Mouse (Mus musculus) kidney, postnatal 36 days (tissue): ENCODE data around the gene Cfb.
"Not testable (repeated sequence)": the region's sequence is repeated elsewhere in the genome, so short reads cannot be mapped to it uniquely, and the experiment has no call there.

Experiments used
- DNase-seq, 2 experiments: peaks; one replicate each; pipeline ENCODE4 v3.0.0; 2021 to 2022; ENCODE audit warnings: mixed read lengths in 2 of 2

Cfb gene

DNA sequence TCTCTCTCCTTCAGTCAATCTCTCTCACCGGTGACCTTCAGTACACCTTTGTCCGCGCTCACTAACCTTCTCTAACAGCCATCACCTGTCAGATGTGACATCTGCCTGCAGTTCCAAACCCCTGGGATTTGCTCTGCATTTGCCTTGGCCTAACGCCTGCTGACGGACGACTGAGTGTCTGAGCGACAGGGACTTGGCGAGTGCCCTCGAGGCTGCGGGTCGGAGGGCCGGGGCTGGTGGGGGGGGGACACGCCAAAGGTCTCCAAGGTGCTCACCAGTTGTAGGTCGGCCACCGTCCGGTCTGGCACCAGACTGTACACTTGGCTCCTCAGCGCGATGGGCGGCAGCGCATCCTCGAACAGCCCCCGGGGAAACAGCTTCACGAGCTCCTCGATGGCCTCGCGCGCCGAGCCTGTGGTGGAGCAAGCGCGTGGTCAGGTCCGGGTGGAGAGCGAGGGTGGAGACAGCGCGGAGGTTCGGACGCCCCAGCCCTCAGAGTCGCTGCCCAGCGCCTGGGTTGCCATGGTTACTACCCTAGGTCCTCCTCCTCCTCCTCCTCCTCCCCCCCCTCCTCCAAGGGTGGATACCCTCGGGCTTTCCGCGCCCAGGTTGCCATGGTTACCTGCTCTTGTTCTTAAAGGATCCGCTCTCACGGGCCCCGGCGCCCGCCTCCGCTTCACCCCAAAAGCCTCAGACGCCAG, 26.0 kb downstream of the Cfb start:
- no peak for DNase-seq

GRCm38 (mm10) chr17:34830776-34831175, 31.5 kb downstream of the Cfb start:
- not testable (repeated sequence) for DNase-seq

DNA sequence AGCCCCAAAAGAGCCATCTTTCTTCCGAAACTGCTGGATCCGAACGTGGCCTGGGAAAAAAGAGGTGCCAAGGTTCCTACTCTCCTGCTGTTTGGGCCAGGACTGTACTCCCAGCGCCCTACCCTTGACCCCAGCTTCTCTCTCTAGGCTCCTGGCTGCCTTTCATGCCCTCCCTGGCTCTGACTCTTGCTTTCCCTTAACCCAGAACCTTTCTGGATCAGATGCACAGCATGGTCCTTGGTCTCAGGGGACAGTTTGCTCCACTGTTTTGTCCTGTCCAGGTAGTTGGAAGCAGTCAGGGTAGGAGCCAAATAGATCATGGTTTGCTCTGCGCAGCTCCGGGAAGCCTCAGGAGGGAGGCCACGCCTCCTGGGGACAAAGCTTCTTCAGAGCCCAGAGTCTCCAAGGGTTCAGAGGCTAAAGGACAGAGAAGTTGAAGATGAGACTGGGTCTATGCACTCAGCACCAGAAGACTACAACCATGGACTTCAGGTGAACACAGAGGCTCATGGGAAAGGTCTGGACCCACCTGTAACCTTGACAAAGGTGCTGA, 47.4 kb downstream of the Cfb start:
- peak in 1 of 2 experiments; percentile 44 for DNase-seq

DNA sequence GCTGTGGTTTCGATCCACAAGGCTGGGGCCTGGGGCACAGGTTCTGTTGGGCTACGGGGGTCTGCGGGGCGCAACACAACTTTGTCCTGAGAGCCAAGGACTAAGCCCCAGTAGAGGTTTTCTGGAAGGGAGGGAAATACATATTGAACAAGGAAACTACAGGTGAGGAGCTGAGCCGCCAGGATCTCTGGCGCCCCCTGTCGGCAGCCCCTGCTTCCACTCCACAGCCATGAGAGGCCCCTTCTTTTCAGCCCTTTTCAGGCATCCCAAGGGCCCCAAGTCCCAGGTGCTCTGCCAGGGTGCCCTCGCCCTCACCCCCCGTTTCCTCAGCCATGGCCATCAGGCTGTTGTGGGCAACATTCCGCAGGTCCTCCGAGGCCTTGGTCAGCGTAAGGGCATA, 48.6 kb downstream of the Cfb start:
- peak in 1 of 2 experiments; percentile 75 for DNase-seq

DNA sequence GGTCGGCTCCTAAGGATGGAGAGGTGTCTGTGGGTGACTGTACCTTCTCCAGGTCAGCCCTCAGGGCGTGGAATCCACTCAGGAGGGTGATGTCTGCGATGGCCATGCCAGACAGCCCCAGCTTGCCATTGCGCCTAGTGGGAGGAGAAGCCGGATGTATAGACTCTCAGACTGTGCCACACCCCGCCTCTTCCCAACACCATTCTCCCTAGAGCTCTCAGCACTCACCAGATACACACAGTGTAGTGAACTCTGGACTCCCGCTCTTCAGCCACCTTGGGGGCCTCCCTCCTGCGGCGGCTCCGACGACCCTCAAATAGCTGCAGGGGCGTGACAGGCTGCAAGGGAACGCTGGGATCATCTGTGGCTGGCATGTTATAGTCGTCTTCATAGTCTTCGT, 51.0 kb downstream of the Cfb start:
- no peak for DNase-seq

DNA sequence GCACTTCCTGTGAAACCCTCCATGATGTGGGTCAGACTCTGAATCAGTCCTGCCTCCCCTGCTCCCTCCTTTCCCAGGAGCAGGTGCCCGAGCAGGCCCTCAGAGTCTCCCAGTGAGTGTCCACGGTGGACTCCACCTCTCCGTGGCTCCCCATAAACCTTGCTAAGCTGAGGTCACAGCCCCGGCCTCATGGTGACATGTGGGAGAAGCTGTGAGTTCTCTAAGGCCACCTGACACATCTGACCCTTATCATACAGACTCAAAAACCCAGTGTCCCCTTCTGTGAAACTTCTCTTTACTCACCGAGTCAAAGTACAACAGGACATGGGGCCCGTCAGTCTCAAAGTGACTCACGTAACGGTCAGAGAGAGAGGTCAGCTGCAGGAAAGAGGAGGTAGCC, 51.5 kb downstream of the Cfb start:
- DNase-seq = not testable (repeated sequence)

DNA sequence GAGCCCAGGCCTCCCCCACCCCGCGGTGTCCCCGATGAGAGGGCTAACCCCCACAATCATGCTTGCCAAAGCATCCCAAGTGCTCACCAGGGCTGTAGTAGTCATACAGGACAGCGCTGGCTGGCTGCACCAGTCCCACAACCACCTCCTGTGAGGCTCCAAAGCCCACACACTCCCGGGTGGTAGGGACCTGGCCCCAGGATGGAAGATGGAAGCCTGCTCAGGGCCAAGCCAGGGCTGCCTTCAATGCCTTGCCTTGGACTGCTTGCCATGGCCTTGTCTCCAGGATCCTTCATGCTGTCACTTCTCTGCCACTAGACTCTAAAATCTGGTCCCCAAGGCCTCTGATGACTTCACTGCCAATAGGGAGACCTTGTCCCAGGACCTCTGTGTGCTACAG, 51.9 kb downstream of the Cfb start:
- not testable (repeated sequence) for DNase-seq

- DNase-seq = no peak
These were observed 53.6 kb downstream of the Cfb start for GRCm38 (mm10) chr17:34808599-34809205.

GRCm38 (mm10) chr17:34807176-34807575, 55.1 kb downstream of the Cfb start:
- DNase-seq = no peak
